Mouse (Mus musculus) thymus, adult 2 months (tissue): ENCODE measurements at regions not wholly inside any gene's neighbourhood (a gene's known extent, or its start where the extent isn't known, plus 50 kb on each side); places are given as distances from the start of the nearest gene placed in this dataset.

Source experiments
- CTCF ChIP-seq: fragments of 200-500 bp; IDR thresholded peaks from 2 replicates; pipeline ENCODE4 v1.5.1; 2012; ENCODE audit warnings: mild to moderate bottlenecking, control low read depth, low read length, moderate library complexity, borderline replicate concordance; ENCODE audit not compliant: control insufficient read depth, poor library complexity, insufficient read depth; ENCODE audit errors: extremely low read depth
- POLR2A ChIP-seq: fragments of 200-500 bp; IDR thresholded peaks from 2 replicates; pipeline ENCODE4 v1.6.1; 2012; ENCODE audit warnings: mild to moderate bottlenecking, low read length, control low read depth, moderate library complexity; ENCODE audit not compliant: control insufficient read depth, poor library complexity, insufficient read depth; ENCODE audit errors: extremely low read depth

GRCm38 (mm10) chr2:173991447-173991846 is 84.7 kb upstream of the Stx16 start:
- TF ChIP-seq POLR2A (no peak), CTCF (no peak)
